Mouse (Mus musculus) naive thymus-derived CD4-positive, alpha-beta T cell, adult 2 months (primary cell): ENCODE data around the gene Grb10.

Experiments
- DNase-seq: peaks from one replicate; pipeline ENCODE4 v3.0.0-alpha.2; 2011; ENCODE audit warnings: low read depth

Grb10 gene

DNA sequence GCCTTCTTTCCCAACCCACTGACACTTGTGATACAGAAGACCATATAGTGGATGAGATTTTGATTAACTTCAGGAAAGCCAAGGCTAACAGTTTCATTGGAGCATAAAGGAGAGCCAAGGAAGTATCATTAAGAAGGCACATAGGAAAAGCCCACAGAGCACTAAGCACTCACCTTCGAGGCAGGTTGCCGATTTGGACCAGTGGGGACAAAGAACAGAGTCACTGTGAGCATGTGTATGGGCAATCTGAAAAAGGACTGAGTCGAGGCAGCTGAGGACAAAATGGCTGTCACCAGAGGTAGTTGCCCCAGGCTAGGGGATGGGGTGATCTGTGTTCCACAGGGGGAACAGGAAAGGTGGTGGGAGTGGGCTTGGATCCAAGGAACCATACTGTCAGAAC lies 140.0 kb downstream of the Grb10 start:
- no peak for DNase-seq

- no peak for DNase-seq
These were observed 140.7 kb downstream of the Grb10 start, which contains the start of gene Ddc for GRCm38 (mm10) chr11:11897645-11898357. Gene Ddc (minus strand): TSS chr11:11898144.

- no peak for DNase-seq
These were observed 143.0 kb downstream of the Grb10 start for GRCm38 (mm10) chr11:11895479-11895878.

- no peak for DNase-seq
These were observed 144.7 kb downstream of the Grb10 start for GRCm38 (mm10) chr11:11893769-11894168.

- DNase-seq, result no peak
These were observed 145.4 kb downstream of the Grb10 start for GRCm38 (mm10) chr11:11892993-11893602.

- no peak for DNase-seq
These were observed 146.7 kb downstream of the Grb10 start for GRCm38 (mm10) chr11:11891832-11892231.

DNA sequence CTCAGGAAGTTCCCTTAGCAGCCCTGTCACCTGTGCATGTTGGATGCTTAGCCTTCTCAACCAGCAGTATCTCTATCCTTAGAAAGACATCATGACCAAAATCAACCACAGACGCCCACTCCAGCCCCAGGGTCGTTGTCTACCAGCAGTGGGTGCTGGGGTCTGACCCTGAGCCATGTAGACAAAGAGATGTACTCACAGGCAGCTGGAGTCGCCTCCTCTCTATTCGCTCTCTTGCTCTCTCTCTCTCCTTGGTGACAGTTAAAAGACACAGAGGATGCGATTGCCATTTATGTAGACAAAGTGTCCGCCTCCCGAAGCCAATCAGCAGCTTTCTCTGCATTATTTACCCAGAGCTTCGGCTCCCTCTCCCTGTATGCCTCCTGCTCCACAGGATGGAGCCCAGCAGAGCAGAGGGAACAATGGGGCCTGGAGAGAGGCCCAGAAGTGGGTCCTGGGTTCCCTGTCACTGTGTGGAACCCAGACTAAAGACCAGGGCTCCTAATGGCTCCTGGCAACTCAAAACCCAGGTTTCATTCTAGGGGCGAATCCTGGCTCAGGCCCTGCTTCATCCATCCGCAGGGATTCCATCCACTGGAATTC lies 148.2 kb downstream of the Grb10 start:
- DNase-seq, result no peak

- DNase-seq, result peak; percentile 47
These were observed 149.8 kb downstream of the Grb10 start for GRCm38 (mm10) chr11:11888727-11889126.

DNA sequence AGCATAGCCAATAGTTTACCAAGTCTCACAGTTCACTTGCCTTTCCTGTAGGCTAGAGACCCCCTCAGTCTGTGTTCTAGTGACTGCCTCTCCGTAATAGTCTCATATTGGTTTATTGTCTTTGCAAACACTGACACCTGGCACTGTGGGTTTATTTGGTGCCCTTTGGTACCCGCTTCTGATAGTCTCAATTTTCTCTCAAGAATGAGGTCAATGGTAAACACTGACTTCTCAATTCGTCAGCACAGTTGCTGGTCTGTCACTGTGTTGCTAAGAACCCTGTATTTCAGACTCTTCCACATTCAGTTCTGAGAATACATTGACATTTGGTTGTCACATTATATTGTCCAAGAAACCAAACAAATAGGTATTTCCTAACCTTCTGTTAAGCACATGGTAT lies 150.4 kb downstream of the Grb10 start:
- no peak for DNase-seq

- peak; percentile 36 for DNase-seq
These were observed 152.0 kb downstream of the Grb10 start for GRCm38 (mm10) chr11:11886403-11886998.

- DNase-seq, result no peak
These were observed 152.6 kb downstream of the Grb10 start for GRCm38 (mm10) chr11:11885921-11886320.

- no peak for DNase-seq
These were observed 153.2 kb downstream of the Grb10 start for GRCm38 (mm10) chr11:11885246-11885643.

DNA sequence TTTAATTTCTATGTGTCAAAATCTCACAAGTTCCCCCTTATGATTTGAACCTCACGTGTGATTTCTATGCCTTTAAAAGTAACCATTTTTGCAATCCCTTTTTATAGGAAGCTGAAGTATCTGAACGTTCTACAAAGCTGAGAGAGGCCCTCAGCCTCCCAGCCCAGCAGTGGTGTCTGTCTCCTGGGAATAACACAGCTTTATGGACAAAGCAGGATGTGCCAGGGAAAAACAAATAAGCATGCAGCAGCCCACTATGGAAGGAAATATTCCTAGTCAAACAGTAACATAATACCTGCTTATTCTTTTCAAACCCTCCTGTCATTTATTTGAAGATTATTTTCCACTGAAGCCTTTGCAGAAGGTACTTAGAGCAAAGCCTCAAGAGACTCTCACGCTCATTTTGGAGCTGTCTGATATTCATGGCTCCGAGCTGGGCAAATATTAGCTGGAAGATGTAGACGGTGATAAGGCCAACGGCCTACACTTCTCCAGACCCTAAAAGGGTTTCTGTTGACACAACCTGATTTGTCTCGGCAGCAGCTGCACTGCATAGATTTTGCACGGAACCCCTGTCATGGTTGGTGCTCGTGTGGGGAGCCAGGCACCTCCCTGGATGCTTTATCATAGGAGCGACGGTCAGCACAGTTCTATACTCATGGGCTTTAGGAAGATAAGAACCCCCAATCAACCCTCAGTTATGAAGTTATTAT lies 153.8 kb downstream of the Grb10 start:
- DNase-seq, result no peak

- no peak for DNase-seq
These were observed 156.7 kb downstream of the Grb10 start for GRCm38 (mm10) chr11:11881783-11882155.

- DNase-seq, result no peak
These were observed 157.3 kb downstream of the Grb10 start for GRCm38 (mm10) chr11:11881026-11881782.
